Mouse (Mus musculus) midbrain, embryonic 11.5 days (tissue): ENCODE results near the gene Pyroxd1. TPM values are rescaled to one million over a fixed set of nuclear protein-coding genes. Genes with fewer than 3 reads are reported as not detected.
A peak's percentile ranks its signal among the peaks of the same experiment; 100 is the strongest.

ENCODE experiments used
- ATAC-seq: fragments of 200-750 bp; cut with Nextera tagmentation; 2 replicates; pipeline ENCODE4 v1.8.0; 2017; ENCODE audit warnings: moderate TSS enrichment, moderate library complexity; ENCODE audit not compliant: low FRiP score
- DNase-seq: peaks from one replicate; pipeline ENCODE4 v3.0.0; 2015; ENCODE audit warnings: low spot score; ENCODE audit errors: missing footprints
- H3K27ac ChIP-seq: fragments of 300-500 bp; sonication (generic); 2 replicates; pipeline ENCODE4 v1.5.1; 2014; ENCODE audit warnings: low read depth, low read length
- H3K27me3 ChIP-seq: fragments of 300-500 bp; sonication (generic); 2 replicates; pipeline ENCODE4 v1.6.1; 2014; ENCODE audit warnings: mild to moderate bottlenecking, low read length, moderate library complexity, mixed read lengths; ENCODE audit not compliant: control insufficient read depth, insufficient read depth
- H3K36me3 ChIP-seq: fragments of 300-500 bp; sonication (generic); 2 replicates; pipeline ENCODE4 v1.6.1; 2014; ENCODE audit warnings: mild to moderate bottlenecking, low read length, moderate library complexity, mixed read lengths; ENCODE audit not compliant: control insufficient read depth, insufficient read depth
- H3K4me1 ChIP-seq: fragments of 300-500 bp; sonication (generic); 2 replicates; pipeline ENCODE4 v1.6.1; 2014; ENCODE audit warnings: low read length; ENCODE audit not compliant: control insufficient read depth, insufficient read depth
- H3K4me2 ChIP-seq: fragments of 300-500 bp; sonication (generic); 2 replicates; pipeline ENCODE4 v1.6.1; 2014; ENCODE audit warnings: mild to moderate bottlenecking, moderate library complexity
- H3K4me3 ChIP-seq: fragments of 300-500 bp; sonication (generic); 2 replicates; pipeline ENCODE4 v1.5.1; 2014; ENCODE audit warnings: low read depth, low read length
- H3K9ac ChIP-seq: fragments of 300-500 bp; sonication (generic); 2 replicates; pipeline ENCODE4 v1.6.1; 2014; ENCODE audit warnings: low read length
- H3K9me3 ChIP-seq: fragments of 300-500 bp; sonication (generic); 2 replicates; pipeline ENCODE4 v1.6.1; 2016; ENCODE audit warnings: low read length; ENCODE audit not compliant: control insufficient read depth
- WGBS: fragments of 180-500 bp; shearing (Covaris S2); extraction: QIAGEN DNeasy Blood & Tissue Kit; methylation state at CpG from one replicate; pipeline ENCODE4 v1.1.7; 2014; 5-methylcytosine and 5-hydroxymethylcytosine counted together
- polyA plus RNA-seq: library from polyadenylated mRNA; unstranded; fragments of >200 nt; fragmentation: Nextera tagmentation; extraction: Ambion mirVana; gene quantifications from 2 replicates; pipeline ENCODE4 v1.2.1, GENCODE M21; 2014

Gene Pyroxd1
- polyA plus RNA-seq, 1 experiment from 2014 or later, result 24.6 TPM

- ATAC-seq (peak; percentile 85), DNase-seq (peak; percentile 64)
- Histone ChIP-seq H3K4me3 (peak overlapping the region; percentile 96), H3K4me2 (peak overlapping the region; percentile 59), H3K9ac (peak overlapping the region; percentile 69), H3K9me3 (no peaks in the 10 kb centered on the region), H3K36me3 (no peaks in the 10 kb centered on the region), H3K27ac (no peak overlapping the region), H3K27me3 (no peaks in the 10 kb centered on the region), H3K4me1 (peaks cover 13% of the 10 kb centered on the region)
- WGBS, result 6% methylated on average over 31 of the region's 31 CpGs
These were observed 41.0 kb downstream of the Pyroxd1 start for GRCm38 (mm10) chr6:142386285-142387010.

- no peak within 1 kb of the TSS for H3K27ac ChIP-seq
- ATAC-seq (peak; percentile 100), DNase-seq (peak; percentile 100)
- peak within 1 kb of the TSS; percentile 96 for H3K4me3 ChIP-seq
- no peaks in the 10 kb centered on the region for H3K9me3 ChIP-seq
- peaks cover 13% of the 10 kb centered on the region for H3K4me1 ChIP-seq
- no peaks in the 10 kb centered on the region for H3K27me3 ChIP-seq
- peak within 1 kb of the TSS; percentile 88 for H3K9ac ChIP-seq
- peak within 1 kb of the TSS; percentile 76 for H3K4me2 ChIP-seq
- H3K36me3 ChIP-seq, result no peaks in the 10 kb centered on the region
- WGBS, result under 1% methylated on average over 86 of the region's 87 CpGs
These were observed 41.7 kb downstream of the Pyroxd1 start, which contains the start of the genes Recql and Golt1b for GRCm38 (mm10) chr6:142387011-142387754. Recql (minus strand) TSS chr6:142387087. Golt1b (plus strand) TSS chr6:142387221.

- Histone ChIP-seq H3K36me3 (no peaks in the 10 kb centered on the region), H3K9me3 (no peaks in the 10 kb centered on the region), H3K27ac (no peak overlapping the region), H3K4me3 (peak overlapping the region; percentile 96), H3K27me3 (no peaks in the 10 kb centered on the region), H3K4me2 (peak overlapping the region; percentile 76), H3K9ac (peak overlapping the region; percentile 88), H3K4me1 (peaks cover 13% of the 10 kb centered on the region)
- ATAC-seq (no peak), DNase-seq (no peak)
- 24% methylated on average over 8 of the region's 8 CpGs for WGBS
These were observed 42.4 kb downstream of the Pyroxd1 start for GRCm38 (mm10) chr6:142387755-142388271.

GRCm38 (mm10) chr6:142389101-142389500 is 43.6 kb downstream of the Pyroxd1 start:
- Histone ChIP-seq H3K4me1 (peaks cover 13% of the 10 kb centered on the region), H3K36me3 (0 out of 2 replicates have a peak, but pooled peaks cover 2% of the 10 kb centered on the region), H3K27ac (no peak overlapping the region), H3K4me2 (no peak overlapping the region), H3K27me3 (no peaks in the 10 kb centered on the region), H3K4me3 (no peak overlapping the region), H3K9me3 (no peaks in the 10 kb centered on the region), H3K9ac (no peak overlapping the region)
- ATAC-seq, result no peak
- 90% methylated on average over 2 of the region's 2 CpGs for WGBS
- DNase-seq, result no peak

- WGBS, result 90% methylated on average over 5 of the region's 5 CpGs
- H3K9ac ChIP-seq, result no peak overlapping the region
These were observed 46.9 kb downstream of the Pyroxd1 start for GRCm38 (mm10) chr6:142392312-142392711.

GRCm38 (mm10) chr6:142394669-142395068 is 49.2 kb downstream of the Pyroxd1 start:
- no peaks in the 10 kb centered on the region for H3K4me1 ChIP-seq
- WGBS, result 90% methylated on average over 5 of the region's 5 CpGs

More at GRCm38 (mm10) chr6:142392312-142392711, 46.9 kb downstream of the Pyroxd1 start:
- Histone ChIP-seq H3K9me3 (no peaks in the 10 kb centered on the region), H3K27ac (no peak overlapping the region), H3K27me3 (no peaks in the 10 kb centered on the region), H3K4me1 (peaks cover 7% of the 10 kb centered on the region), H3K4me2 (no peak overlapping the region), H3K4me3 (no peak overlapping the region), H3K36me3 (peaks cover 7% of the 10 kb centered on the region; the same call in 1 of the 2 replicates)
- DNase-seq, result no peak
- ATAC-seq, result no peak

GRCm38 (mm10) chr6:142395756-142396155 is 50.3 kb downstream of the Pyroxd1 start:
- WGBS, result 91% methylated on average over 6 of the region's 6 CpGs
- Histone ChIP-seq H3K9me3 (no peaks in the 10 kb centered on the region), H3K9ac (no peak overlapping the region), H3K36me3 (peaks cover 7% of the 10 kb centered on the region; the same call in 1 of the 2 replicates), H3K27me3 (no peaks in the 10 kb centered on the region), H3K27ac (no peak overlapping the region), H3K4me2 (no peak overlapping the region), H3K4me1 (no peaks in the 10 kb centered on the region), H3K4me3 (no peak overlapping the region)
- no peak for ATAC-seq
- no peak for DNase-seq

More at GRCm38 (mm10) chr6:142394669-142395068, 49.2 kb downstream of the Pyroxd1 start:
- ATAC-seq (no peak), DNase-seq (no peak)
- Histone ChIP-seq H3K4me3 (no peak overlapping the region), H3K9me3 (no peaks in the 10 kb centered on the region), H3K27me3 (no peaks in the 10 kb centered on the region), H3K9ac (no peak overlapping the region), H3K36me3 (peaks cover 7% of the 10 kb centered on the region; the same call in 1 of the 2 replicates), H3K27ac (no peak overlapping the region), H3K4me2 (no peak overlapping the region)

GRCm38 (mm10) chr6:142411140-142411539 is 65.7 kb downstream of the Pyroxd1 start:
- Histone ChIP-seq H3K4me2 (no peak overlapping the region), H3K4me3 (no peak overlapping the region), H3K36me3 (no peaks in the 10 kb centered on the region), H3K4me1 (peaks cover 8% of the 10 kb centered on the region), H3K9ac (no peak overlapping the region), H3K9me3 (no peaks in the 10 kb centered on the region), H3K27me3 (peaks cover 8% of the 10 kb centered on the region), H3K27ac (no peak overlapping the region)
- ATAC-seq, result peak; percentile 27; the same call in 1 of the 2 replicates
- no peak for DNase-seq
- WGBS, result 7% methylated on average over 1 of the region's 1 CpGs
